Mouse (Mus musculus) limb, embryonic 11.5 days (tissue): ENCODE results near the gene Rapgef6. TPM values are rescaled to one million over a fixed set of nuclear protein-coding genes. Genes with fewer than 3 reads are reported as not detected.
A peak's percentile ranks its signal among the peaks of the same experiment; 100 is the strongest.

ENCODE experiments used
- ATAC-seq: fragments of 200-750 bp; cut with Nextera tagmentation; 2 replicates; pipeline ENCODE4 v1.8.0; 2017; ENCODE audit warnings: low read depth; ENCODE audit not compliant: insufficient number of reproducible peaks, low FRiP score, low TSS enrichment
- DNase-seq: peaks from one replicate; pipeline ENCODE4 v3.0.0-alpha.2; 2015; ENCODE audit warnings: low spot score
- H3K27ac ChIP-seq: fragments of 300-500 bp; sonication (generic); replicated peaks from 2 replicates; pipeline ENCODE4 v1.5.1; 2014; ENCODE audit warnings: low read depth, mild to moderate bottlenecking, low read length
- H3K27me3 ChIP-seq: fragments of 300-500 bp; sonication (generic); 2 replicates; pipeline ENCODE4 v1.6.1; 2014; ENCODE audit warnings: mild to moderate bottlenecking, low read length, mixed read lengths; ENCODE audit not compliant: control insufficient read depth, insufficient read depth
- H3K36me3 ChIP-seq: fragments of 300-500 bp; sonication (generic); 2 replicates; pipeline ENCODE4 v1.6.1; 2014; ENCODE audit warnings: mild to moderate bottlenecking, low read length, moderate library complexity, mixed read lengths; ENCODE audit not compliant: control insufficient read depth, insufficient read depth
- H3K4me1 ChIP-seq: fragments of 300-500 bp; sonication (generic); 2 replicates; pipeline ENCODE4 v1.6.1; 2014; ENCODE audit warnings: low read length, mixed read lengths; ENCODE audit not compliant: control insufficient read depth, insufficient read depth
- H3K4me2 ChIP-seq: fragments of 300-500 bp; sonication (generic); 2 replicates; pipeline ENCODE4 v1.6.1; 2014; ENCODE audit warnings: low read depth, mild to moderate bottlenecking, moderate library complexity; ENCODE audit not compliant: severe bottlenecking
- H3K4me3 ChIP-seq: fragments of 300-500 bp; sonication (generic); 2 replicates; pipeline ENCODE4 v1.5.1; 2014; ENCODE audit warnings: low read depth, low read length
- H3K9ac ChIP-seq: fragments of 300-500 bp; sonication (generic); 2 replicates; pipeline ENCODE4 v1.6.1; 2014; ENCODE audit warnings: mild to moderate bottlenecking, low read length
- H3K9me3 ChIP-seq: fragments of 300-500 bp; sonication (generic); 2 replicates; pipeline ENCODE4 v1.6.1; 2016; ENCODE audit warnings: low read length; ENCODE audit not compliant: control insufficient read depth
- WGBS: fragments of 180-500 bp; shearing (Covaris S2); extraction: QIAGEN DNeasy Blood & Tissue Kit; methylation state at CpG from one replicate; pipeline ENCODE4 v1.1.7; 2014; 5-methylcytosine and 5-hydroxymethylcytosine counted together
- polyA plus RNA-seq: library from polyadenylated mRNA; unstranded; fragments of >200 nt; fragmentation: Nextera tagmentation; extraction: Ambion mirVana; gene quantifications from 2 replicates; pipeline ENCODE4 v1.2.1, GENCODE M21; 2014

Gene Rapgef6
- polyA plus RNA-seq, 1 experiment from 2014 or later, result 29.1 TPM

DNA sequence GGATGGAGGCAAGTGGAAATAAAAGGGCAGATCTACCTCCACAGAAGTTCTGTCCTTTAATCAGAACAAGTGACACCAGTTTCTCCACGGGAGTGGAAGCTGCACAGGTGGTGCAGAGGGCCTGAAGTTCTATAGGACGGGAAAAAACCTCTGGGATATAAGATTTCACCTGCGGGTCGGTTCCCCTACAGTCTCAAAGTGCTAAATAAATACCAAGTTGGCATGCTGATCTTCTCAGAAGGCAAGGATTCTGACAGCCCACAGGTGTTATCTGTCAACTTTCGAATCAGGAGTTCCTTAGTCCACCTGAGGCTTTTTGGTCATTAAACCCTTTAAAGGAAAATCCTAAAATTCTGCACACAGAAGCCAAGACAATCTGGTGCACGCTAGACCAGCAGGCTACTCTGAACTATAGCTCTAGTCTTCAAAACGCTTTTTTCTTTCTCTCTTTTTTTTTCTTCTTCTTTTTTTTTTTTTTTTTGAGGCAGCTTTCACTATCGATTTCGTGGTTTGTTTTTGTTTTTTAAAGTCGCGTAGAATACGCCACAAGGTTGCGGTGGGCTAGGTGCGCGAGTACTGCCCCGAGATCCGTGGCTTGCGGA lies 619 bp upstream of the Rapgef6 start:
- peak overlapping the region; percentile 63 for H3K4me2 ChIP-seq
- WGBS, result 2% methylated on average over 18 of the region's 18 CpGs
- no peaks in the 10 kb centered on the region for H3K4me1 ChIP-seq
- no peaks in the 10 kb centered on the region for H3K27me3 ChIP-seq
- peak; percentile 27 for DNase-seq
- no peaks in the 10 kb centered on the region for H3K9me3 ChIP-seq
- H3K36me3 ChIP-seq, result no peaks in the 10 kb centered on the region
- H3K4me3 ChIP-seq, result peak overlapping the region; percentile 80
- peak overlapping the region; percentile 70; the same call in 1 of the 2 replicates for H3K27ac ChIP-seq
- peak overlapping the region; percentile 70 for H3K9ac ChIP-seq
- no peak for ATAC-seq

DNA sequence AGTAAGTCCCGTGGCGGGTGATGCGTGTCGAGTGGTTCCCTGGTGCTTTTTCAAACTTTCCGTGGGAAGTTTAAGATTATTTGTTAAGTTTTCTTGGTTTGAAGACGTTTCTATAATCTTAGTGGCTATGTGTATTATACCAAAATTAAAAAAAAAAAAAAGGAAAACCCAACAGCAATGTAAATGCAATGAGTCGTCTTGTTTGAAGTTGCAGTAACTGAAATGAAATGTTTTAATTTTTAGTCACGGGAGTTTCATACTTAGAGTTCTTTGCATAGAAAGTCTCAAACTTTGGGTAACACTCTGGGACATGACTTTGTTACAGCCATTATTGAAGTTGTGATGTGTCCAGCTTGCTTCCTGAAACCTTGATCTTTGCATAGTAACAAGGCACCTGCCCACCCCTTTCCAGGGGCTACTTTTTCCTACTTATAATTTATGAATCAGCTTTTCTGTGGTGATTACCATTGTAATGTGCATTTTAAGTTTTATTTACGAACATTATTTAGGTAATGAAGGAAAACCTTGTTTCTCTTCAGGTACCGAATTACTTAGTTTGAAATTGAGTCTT lies 869 bp downstream of the Rapgef6 start:
- ATAC-seq (no peak), DNase-seq (no peak)
- Histone ChIP-seq H3K4me1 (no peaks in the 10 kb centered on the region), H3K9me3 (no peaks in the 10 kb centered on the region), H3K9ac (peak overlapping the region; percentile 89), H3K36me3 (no peaks in the 10 kb centered on the region), H3K27me3 (no peaks in the 10 kb centered on the region), H3K27ac (no peak overlapping the region), H3K4me3 (peak overlapping the region; percentile 80), H3K4me2 (peak overlapping the region; percentile 75)
- WGBS, result 18% methylated on average over 10 of the region's 10 CpGs

DNA sequence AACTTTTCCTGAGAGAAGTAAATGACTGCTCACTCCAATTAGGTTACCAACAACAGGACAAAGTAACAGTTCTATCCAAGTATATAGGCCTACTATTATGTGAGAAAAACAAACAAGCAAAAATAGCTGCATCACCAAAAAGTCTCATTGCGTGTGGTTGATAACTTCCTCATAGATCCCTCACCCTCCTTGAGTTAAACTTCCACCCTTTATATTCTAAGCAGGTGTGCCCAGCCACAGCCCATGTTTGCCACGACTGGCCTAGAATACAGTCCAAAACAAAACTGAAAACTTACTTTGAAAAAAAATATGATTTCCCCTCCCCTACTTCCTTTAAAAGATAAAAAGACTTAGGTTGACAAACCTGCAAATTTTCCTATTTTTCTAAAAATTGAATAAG lies 5.4 kb downstream of the Rapgef6 start:
- Histone ChIP-seq H3K27me3 (no peaks in the 10 kb centered on the region), H3K9ac (no peak overlapping the region), H3K4me3 (no peak overlapping the region), H3K27ac (no peak overlapping the region), H3K36me3 (no peaks in the 10 kb centered on the region), H3K4me1 (no peaks in the 10 kb centered on the region), H3K9me3 (no peaks in the 10 kb centered on the region), H3K4me2 (no peak overlapping the region)
- no peak for DNase-seq
- no peak for ATAC-seq
- WGBS, result 83% methylated on average over 2 of the region's 2 CpGs

DNA sequence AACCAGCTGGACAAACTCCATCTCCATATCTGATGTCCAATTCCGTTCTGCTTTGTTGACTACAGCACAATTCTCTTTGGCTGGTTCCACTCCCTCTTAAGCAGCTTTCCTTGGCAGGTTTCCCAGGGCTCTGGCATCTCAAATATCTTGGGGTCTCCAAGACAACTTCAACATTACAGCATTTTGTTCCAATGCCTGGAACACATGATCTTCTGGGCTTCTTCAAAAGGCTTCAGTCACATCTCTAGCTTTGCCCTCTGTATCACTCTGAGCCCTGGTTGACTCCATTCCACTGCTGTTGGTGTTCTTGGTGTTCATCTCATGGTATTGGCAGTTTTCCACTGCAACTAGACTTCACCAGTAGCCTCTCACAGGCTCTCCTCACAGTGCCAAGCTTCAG lies 7.7 kb downstream of the Rapgef6 start:
- no peak overlapping the region for H3K9ac ChIP-seq
- no peak for DNase-seq
- no peak overlapping the region for H3K27ac ChIP-seq
- H3K4me3 ChIP-seq, result no peak overlapping the region
- no peaks in the 10 kb centered on the region for H3K36me3 ChIP-seq
- H3K4me2 ChIP-seq, result no peak overlapping the region
- WGBS, result 94% methylated on average over 1 of the region's 1 CpGs
- H3K9me3 ChIP-seq, result no peaks in the 10 kb centered on the region
- ATAC-seq, result no peak
- no peaks in the 10 kb centered on the region for H3K4me1 ChIP-seq
- no peaks in the 10 kb centered on the region for H3K27me3 ChIP-seq

DNA sequence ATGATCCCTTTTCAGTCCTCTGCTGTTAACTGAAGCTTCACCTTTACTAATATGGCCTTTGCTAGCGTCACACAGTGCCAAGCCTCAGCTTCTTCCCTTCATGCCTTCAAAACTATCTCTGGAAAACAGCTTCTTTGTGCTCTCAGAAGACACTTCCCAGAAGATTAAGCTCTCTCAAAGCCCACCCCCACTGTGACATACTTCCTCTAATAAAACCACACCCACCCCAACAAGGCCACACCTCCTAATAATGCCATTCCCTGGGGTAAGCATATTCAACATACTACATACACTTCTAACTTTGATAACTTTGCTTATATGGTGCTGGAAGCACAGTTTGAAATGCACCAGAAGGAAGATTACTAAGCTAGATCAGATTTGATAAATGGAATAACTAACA lies 8.3 kb downstream of the Rapgef6 start:
- Histone ChIP-seq H3K27me3 (no peaks in the 10 kb centered on the region), H3K36me3 (no peaks in the 10 kb centered on the region), H3K27ac (no peak overlapping the region), H3K4me2 (no peak overlapping the region), H3K4me3 (no peak overlapping the region), H3K9me3 (no peaks in the 10 kb centered on the region), H3K4me1 (no peaks in the 10 kb centered on the region), H3K9ac (no peak overlapping the region)
- no peak for ATAC-seq
- DNase-seq, result no peak
- WGBS, result 92% methylated on average over 1 of the region's 1 CpGs

DNA sequence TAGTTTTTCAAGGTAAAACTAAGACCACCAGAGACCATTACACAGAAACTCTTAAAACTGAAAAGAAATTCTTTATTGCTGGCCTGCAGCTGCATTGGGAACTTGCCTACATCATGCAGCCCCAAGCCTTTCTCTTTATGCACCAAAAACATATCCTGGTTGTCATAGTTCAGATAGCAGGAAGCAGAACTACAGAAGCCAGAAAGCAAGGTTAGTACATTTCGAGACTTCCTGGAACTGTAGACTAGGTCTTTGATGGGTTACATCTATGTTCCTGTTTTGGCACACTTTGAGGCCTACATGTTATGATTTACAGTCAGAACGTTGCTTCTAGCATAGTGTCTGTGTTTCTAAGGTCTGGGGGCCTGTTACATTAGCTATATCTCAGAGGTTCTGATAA lies 11.2 kb downstream of the Rapgef6 start:
- ATAC-seq, result no peak
- Histone ChIP-seq H3K36me3 (no peaks in the 10 kb centered on the region), H3K27me3 (no peaks in the 10 kb centered on the region), H3K9ac (no peak overlapping the region), H3K4me2 (no peak overlapping the region), H3K9me3 (no peaks in the 10 kb centered on the region), H3K4me3 (no peak overlapping the region), H3K27ac (no peak overlapping the region), H3K4me1 (no peaks in the 10 kb centered on the region)
- WGBS, result 79% methylated on average over 2 of the region's 2 CpGs
- no peak for DNase-seq

DNA sequence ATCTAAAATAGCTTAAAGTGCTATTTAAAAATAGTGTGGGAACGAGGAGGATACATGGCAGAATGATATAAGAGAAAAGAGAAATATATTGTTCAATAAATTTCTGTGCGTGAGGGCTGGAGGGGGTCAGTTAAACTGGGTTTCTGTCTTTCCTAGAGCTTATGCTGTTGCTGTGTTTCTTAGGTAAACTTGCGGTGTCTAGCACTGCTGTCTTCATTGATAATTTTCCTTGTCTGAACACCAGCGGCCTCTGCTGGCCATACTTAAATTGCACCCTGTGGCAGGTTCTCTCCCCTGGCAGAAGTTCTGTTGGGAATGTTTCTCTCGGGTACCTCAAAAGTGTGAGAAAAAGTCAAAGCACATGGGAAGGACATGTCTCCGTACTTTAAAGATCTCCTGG lies 12.2 kb downstream of the Rapgef6 start:
- no peak overlapping the region for H3K9ac ChIP-seq
- H3K27me3 ChIP-seq, result no peaks in the 10 kb centered on the region
- no peak overlapping the region for H3K4me3 ChIP-seq
- no peaks in the 10 kb centered on the region for H3K9me3 ChIP-seq
- no peak overlapping the region for H3K4me2 ChIP-seq
- H3K4me1 ChIP-seq, result no peaks in the 10 kb centered on the region
- H3K36me3 ChIP-seq, result no peaks in the 10 kb centered on the region
- 60% methylated on average over 6 of the region's 6 CpGs for WGBS
- H3K27ac ChIP-seq, result no peak overlapping the region
- no peak for ATAC-seq
- DNase-seq, result peak; percentile 80

DNA sequence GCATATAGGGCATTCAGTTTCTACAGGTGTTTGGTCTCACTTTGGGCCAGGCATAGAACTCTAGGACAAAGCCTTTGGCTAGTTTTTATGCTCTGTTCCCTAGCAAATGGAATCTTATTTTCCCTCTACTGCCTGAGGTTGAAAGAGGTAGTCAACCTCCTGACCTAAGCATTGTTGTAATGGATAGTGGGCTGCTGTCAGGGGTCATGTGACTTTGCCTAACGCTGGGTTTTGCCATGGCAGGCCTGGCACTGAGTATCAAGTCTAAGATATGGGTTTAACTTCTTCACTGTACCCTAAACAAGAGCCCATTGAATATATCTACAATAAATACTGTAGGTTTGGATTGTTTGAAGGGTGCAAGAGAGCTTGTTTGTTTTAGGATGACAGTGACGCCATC lies 16.4 kb downstream of the Rapgef6 start:
- DNase-seq, result no peak
- 81% methylated on average over 2 of the region's 2 CpGs for WGBS
- H3K27ac ChIP-seq, result no peak overlapping the region
- H3K36me3 ChIP-seq, result no peaks in the 10 kb centered on the region
- H3K9ac ChIP-seq, result no peak overlapping the region
- H3K4me3 ChIP-seq, result no peak overlapping the region
- H3K27me3 ChIP-seq, result no peaks in the 10 kb centered on the region
- H3K4me2 ChIP-seq, result no peak overlapping the region
- no peak for ATAC-seq
- H3K9me3 ChIP-seq, result no peaks in the 10 kb centered on the region
- H3K4me1 ChIP-seq, result no peaks in the 10 kb centered on the region

DNA sequence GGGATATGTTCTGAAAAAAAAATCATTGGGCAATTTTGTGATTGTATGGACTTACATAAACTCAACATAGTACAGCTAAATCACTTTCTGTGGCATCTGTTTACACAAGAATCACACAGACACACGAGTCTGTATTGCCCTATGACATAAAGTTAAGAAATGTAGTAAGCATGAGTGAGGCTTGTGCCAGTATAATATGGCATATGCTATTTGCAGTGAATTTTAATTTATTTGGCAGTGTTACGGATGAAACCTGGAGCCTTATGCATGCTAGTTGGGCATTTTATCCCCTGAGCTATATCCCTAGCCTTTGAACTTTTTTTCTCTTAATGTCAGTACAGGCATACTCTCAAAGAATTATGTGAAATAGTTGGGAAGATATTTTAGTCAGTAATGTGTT lies 16.8 kb downstream of the Rapgef6 start:
- H3K4me1 ChIP-seq, result no peaks in the 10 kb centered on the region
- no peaks in the 10 kb centered on the region for H3K9me3 ChIP-seq
- DNase-seq (no peak), ATAC-seq (no peak)
- H3K36me3 ChIP-seq, result no peaks in the 10 kb centered on the region
- H3K9ac ChIP-seq, result no peak overlapping the region
- no peak overlapping the region for H3K4me2 ChIP-seq
- H3K4me3 ChIP-seq, result no peak overlapping the region
- H3K27me3 ChIP-seq, result no peaks in the 10 kb centered on the region
- H3K27ac ChIP-seq, result no peak overlapping the region
- WGBS, result 95% methylated on average over 2 of the region's 2 CpGs
